Mouse (Mus musculus) brain, adult 2 months (tissue): ENCODE measurements around the gene Orm1.

ENCODE experiments used
- DNase-seq: peaks from one replicate; pipeline ENCODE4 v3.0.0; 2011; ENCODE audit warnings: low read depth, low spot score

The Orm1 gene

GRCm38 (mm10) chr4:63344295-63344694 lies at the start of gene Orm1:
Orm1 (plus strand) TSS chr4:63344560.
- DNase-seq = no peak

- DNase-seq = peak; percentile 63
Observed at GRCm38 (mm10) chr4:63295641-63296040, 48.7 kb upstream of the Orm1 start.

- peak; percentile 54 for DNase-seq
Observed at GRCm38 (mm10) chr4:63296263-63296662, 48.1 kb upstream of the Orm1 start.

GRCm38 (mm10) chr4:63296876-63297275 lies 47.5 kb upstream of the Orm1 start:
- no peak for DNase-seq

GRCm38 (mm10) chr4:63298191-63298590 lies 46.2 kb upstream of the Orm1 start:
- DNase-seq = no peak

- DNase-seq = no peak
Observed at GRCm38 (mm10) chr4:63302641-63303040, 41.7 kb upstream of the Orm1 start.

- peak; percentile 96 for DNase-seq
Observed at GRCm38 (mm10) chr4:63307175-63308062, 36.9 kb upstream of the Orm1 start.

- peak; percentile 66 for DNase-seq
Observed at GRCm38 (mm10) chr4:63308316-63308715, 36.0 kb upstream of the Orm1 start.

GRCm38 (mm10) chr4:63310247-63310855 lies 34.0 kb upstream of the Orm1 start:
- DNase-seq = no peak

- no peak for DNase-seq
Observed at GRCm38 (mm10) chr4:63311426-63311825, 32.9 kb upstream of the Orm1 start.

- no peak for DNase-seq
Observed at GRCm38 (mm10) chr4:63314063-63314462, 30.3 kb upstream of the Orm1 start.

GRCm38 (mm10) chr4:63316076-63316746 lies 28.1 kb upstream of the Orm1 start:
- peak; percentile 76 for DNase-seq

GRCm38 (mm10) chr4:63319566-63319965 lies 24.8 kb upstream of the Orm1 start:
- DNase-seq = peak; percentile 48

GRCm38 (mm10) chr4:63323275-63323815 lies 21.0 kb upstream of the Orm1 start:
- DNase-seq = peak; percentile 68

GRCm38 (mm10) chr4:63333403-63333802 lies 11.0 kb upstream of the Orm1 start:
- DNase-seq = no peak

- peak; percentile 68 for DNase-seq
Observed at GRCm38 (mm10) chr4:63338414-63339076, 5.8 kb upstream of the Orm1 start.

- no peak for DNase-seq
Observed at GRCm38 (mm10) chr4:63342491-63342890, 1.9 kb upstream of the Orm1 start.

GRCm38 (mm10) chr4:63343608-63344007 lies 752 bp upstream of the Orm1 start:
- DNase-seq = no peak

- DNase-seq = no peak
Observed at GRCm38 (mm10) chr4:63345261-63345660, 901 bp downstream of the Orm1 start.

GRCm38 (mm10) chr4:63346659-63347058 lies 2.3 kb downstream of the Orm1 start:
- DNase-seq = no peak

- DNase-seq = no peak
Observed at GRCm38 (mm10) chr4:63348524-63348923, 4.2 kb downstream of the Orm1 start.
